Mouse (Mus musculus): ENCODE measurements around the gene Nucb1.

DNA sequence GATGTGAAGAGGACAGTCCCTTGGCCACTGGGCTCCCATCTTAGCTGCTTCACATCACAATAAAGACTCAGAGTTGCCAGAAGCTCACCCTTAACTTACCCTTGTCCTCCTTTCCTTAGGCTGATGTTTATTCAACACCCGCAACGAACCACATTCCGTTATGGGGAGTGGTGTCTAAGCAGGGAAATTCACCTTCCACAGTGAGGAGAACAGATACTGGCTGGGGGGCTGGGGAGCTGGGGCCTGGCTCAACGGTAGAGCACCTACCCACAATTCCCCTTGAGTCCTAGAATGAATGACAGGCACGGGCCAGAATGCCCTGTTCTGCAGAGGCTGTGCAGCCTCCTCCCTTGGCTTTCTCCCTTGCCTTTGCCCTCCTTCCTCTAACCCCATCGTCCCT lies 48.7 kb upstream of the Nucb1 start:
- TF ChIP-seq CTCF (IDR thresholded peaks at IDR 0.05; ENCODE audit: low read depth) = no peak
- TF ChIP-seq EP300 (optimal IDR thresholded peaks at IDR 0.05) = no peak

Measured in stomach, postnatal 0 days (tissue).